Mouse (Mus musculus) thymus, adult 2 months (tissue): ENCODE measurements around the gene Pygm.

ENCODE experiments used
- CTCF ChIP-seq: fragments of 200-500 bp; IDR thresholded peaks from 2 replicates; pipeline ENCODE4 v1.5.1; 2012; ENCODE audit warnings: mild to moderate bottlenecking, control low read depth, low read length, moderate library complexity, borderline replicate concordance; ENCODE audit not compliant: control insufficient read depth, poor library complexity, insufficient read depth; ENCODE audit errors: extremely low read depth
- POLR2A ChIP-seq: fragments of 200-500 bp; IDR thresholded peaks from 2 replicates; pipeline ENCODE4 v1.6.1; 2012; ENCODE audit warnings: mild to moderate bottlenecking, low read length, control low read depth, moderate library complexity; ENCODE audit not compliant: control insufficient read depth, poor library complexity, insufficient read depth; ENCODE audit errors: extremely low read depth

DNA sequence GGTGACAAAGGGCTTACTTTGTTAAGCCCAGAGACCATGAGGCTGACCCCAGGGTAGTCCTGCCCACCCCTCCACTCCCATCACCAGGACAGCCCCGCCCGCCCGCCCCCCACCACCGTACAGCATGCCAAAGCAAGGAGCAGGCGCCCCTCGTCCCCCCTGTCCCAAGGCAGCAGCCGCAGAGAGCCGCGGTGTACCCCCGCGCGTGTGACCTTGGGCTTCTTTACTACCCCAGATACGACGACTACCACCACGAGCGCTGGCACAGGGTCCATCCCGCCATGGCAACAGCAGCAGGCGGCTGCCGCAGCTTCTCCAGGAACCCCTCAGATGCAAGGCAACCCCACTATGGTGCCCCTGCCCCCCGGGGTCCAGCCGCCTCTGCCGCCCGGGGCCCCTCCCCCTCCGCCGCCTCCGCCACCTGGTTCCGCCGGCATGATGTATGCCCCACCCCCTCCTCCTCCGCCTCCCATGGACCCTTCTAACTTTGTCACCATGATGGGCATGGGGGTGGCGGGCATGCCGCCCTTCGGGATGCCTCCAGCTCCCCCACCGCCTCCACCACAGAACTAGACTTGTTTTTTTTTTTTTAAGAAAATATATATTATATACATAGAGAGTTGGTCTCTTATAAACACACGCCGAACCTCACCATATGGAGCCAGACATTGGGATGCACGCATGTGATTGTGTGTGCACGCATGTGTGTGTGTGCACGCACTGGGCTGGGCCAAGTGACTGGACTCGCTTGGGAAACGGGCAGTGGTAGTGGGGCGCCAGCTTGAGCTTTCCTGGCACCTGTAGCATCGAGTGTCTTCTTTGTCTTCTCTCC is 8.6 kb upstream of the Pygm start:
- TF ChIP-seq CTCF (no peak), POLR2A (no peak)
